Mouse (Mus musculus) ES-Bruce4 (cell line): ENCODE measurements around the gene Gm49392.

Experiments
- CTCF ChIP-seq: IDR thresholded peaks from one replicate; pipeline ENCODE4 v1.8.1; 2011; ENCODE audit warnings: low read depth, low read length
- EP300 ChIP-seq: IDR thresholded peaks from 2 replicates; pipeline ENCODE4 v1.6.1; 2011; ENCODE audit warnings: low read depth, low read length; ENCODE audit not compliant: insufficient read depth

DNA sequence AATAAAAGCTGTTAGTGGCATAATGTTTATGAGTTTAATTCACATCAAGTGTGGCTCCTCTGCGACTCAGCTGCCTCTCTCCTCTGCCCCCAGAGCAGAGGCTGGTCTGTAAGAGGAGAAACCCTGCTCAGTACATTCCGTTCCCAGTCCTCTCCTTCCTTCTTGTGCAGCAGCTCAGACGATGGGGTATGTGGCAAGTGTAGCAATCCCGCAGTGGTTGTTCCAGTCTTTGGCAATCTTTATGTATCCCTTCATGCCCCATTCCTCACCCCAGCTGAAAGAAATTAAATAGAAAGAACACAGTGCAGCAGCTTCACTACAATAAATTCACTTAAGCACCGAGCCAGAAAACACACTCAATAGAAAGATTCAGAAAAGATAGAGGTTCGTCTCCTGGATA lies 54.0 kb downstream of the Gm49392 start:
- TF ChIP-seq EP300 (no peak), CTCF (no peak)
